Mouse (Mus musculus) thymus, adult 2 months (tissue): Measurements from ENCODE around the gene Spire2. TPM values are rescaled to one million over a fixed set of nuclear protein-coding genes. Genes with fewer than 3 reads are reported as not detected.
A peak's percentile ranks its signal among the peaks of the same experiment; 100 is the strongest.
"Not testable (repeated sequence)": the region's sequence is repeated elsewhere in the genome, so short reads cannot be mapped to it uniquely, and the experiment has no call there.

Experiments
- DNase-seq: peaks from one replicate; pipeline ENCODE4 v3.0.0; 2021
- H3K27ac ChIP-seq: fragments of 200-500 bp; 2 replicates; pipeline ENCODE4 v1.5.1; 2012; ENCODE audit warnings: low read length, control low read depth; ENCODE audit not compliant: control insufficient read depth, insufficient read depth
- H3K27me3 ChIP-seq: fragments of 200-500 bp; 2 replicates; pipeline ENCODE4 v1.6.1; 2012; ENCODE audit warnings: mild to moderate bottlenecking, low read length, moderate library complexity, mixed read lengths; ENCODE audit not compliant: control insufficient read depth, insufficient read depth
- H3K36me3 ChIP-seq: fragments of 200-500 bp; 2 replicates; pipeline ENCODE4 v1.6.1; 2012; ENCODE audit warnings: mild to moderate bottlenecking, low read length, moderate library complexity; ENCODE audit not compliant: control insufficient read depth, insufficient read depth
- H3K4me1 ChIP-seq: fragments of 200-500 bp; replicated peaks from 2 replicates; pipeline ENCODE4 v1.6.1; 2012; ENCODE audit warnings: low read length; ENCODE audit not compliant: control insufficient read depth, insufficient read depth
- H3K4me3 ChIP-seq: fragments of 200-500 bp; 2 replicates; pipeline ENCODE4 v1.5.1; 2012; ENCODE audit warnings: mild to moderate bottlenecking, low read length, control low read depth, moderate library complexity; ENCODE audit not compliant: control insufficient read depth, insufficient read depth
- CTCF ChIP-seq: fragments of 200-500 bp; IDR thresholded peaks from 2 replicates; pipeline ENCODE4 v1.5.1; 2012; ENCODE audit warnings: mild to moderate bottlenecking, control low read depth, low read length, moderate library complexity, borderline replicate concordance; ENCODE audit not compliant: control insufficient read depth, poor library complexity, insufficient read depth; ENCODE audit errors: extremely low read depth
- POLR2A ChIP-seq: fragments of 200-500 bp; IDR thresholded peaks from 2 replicates; pipeline ENCODE4 v1.6.1; 2012; ENCODE audit warnings: mild to moderate bottlenecking, low read length, control low read depth, moderate library complexity; ENCODE audit not compliant: control insufficient read depth, poor library complexity, insufficient read depth; ENCODE audit errors: extremely low read depth
- WGBS: fragments of 180-500 bp; shearing (Covaris S2); methylation state at CpG from one replicate; pipeline ENCODE4 v1.1.7; 2018; 5-methylcytosine and 5-hydroxymethylcytosine counted together
- polyA plus RNA-seq: library from polyadenylated mRNA; depleted of rRNA; stranded (reverse); fragments of >200 nt; gene quantifications from 2 replicates; pipeline ENCODE4 v1.2.3, GENCODE M21; 2012; rRNA removed

Spire2 gene
- polyA plus RNA-seq, result 2.1 and 2.5 TPM in 2 replicates

GRCm38 (mm10) chr8:123332262-123333090, at the start of gene Spire2:
TSS of gene Spire2 (plus strand) at chr8:123332713.
- peaks cover 18% of the 10 kb centered on the region for H3K4me1 ChIP-seq
- TF ChIP-seq CTCF (0 out of 2 replicates have a peak, but pooled peaks have one; percentile 46), POLR2A (0 out of 2 replicates have a peak, but pooled peaks have one; percentile 20)
- H3K27me3 ChIP-seq, result no peaks in the 10 kb centered on the region
- peak; percentile 87 for DNase-seq
- peak within 1 kb of the TSS; percentile 30 for H3K4me3 ChIP-seq
- no peaks in the 10 kb centered on the region for H3K36me3 ChIP-seq
- WGBS, result 3% methylated on average over 83 of the region's 85 CpGs
- H3K27ac ChIP-seq, result no peak within 1 kb of the TSS

- H3K4me1 ChIP-seq, result not testable (repeated sequence)
Measured at GRCm38 (mm10) chr8:123282994-123283393, 49.5 kb upstream of the Spire2 start.

GRCm38 (mm10) chr8:123283991-123284390, 48.5 kb upstream of the Spire2 start:
- no peak for DNase-seq
- Histone ChIP-seq H3K27ac (no peak overlapping the region), H3K36me3 (no peaks in the 10 kb centered on the region), H3K4me3 (no peak overlapping the region), H3K4me1 (no peaks in the 10 kb centered on the region), H3K27me3 (no peaks in the 10 kb centered on the region)
- TF ChIP-seq POLR2A (no peak), CTCF (no peak)
- WGBS, result 93% methylated on average over 7 of the region's 7 CpGs

More at GRCm38 (mm10) chr8:123282994-123283393, 49.5 kb upstream of the Spire2 start:
- not testable (repeated sequence) for H3K4me3 ChIP-seq, DNase-seq, H3K27me3 ChIP-seq, H3K27ac ChIP-seq, H3K36me3 ChIP-seq
- 87% methylated on average over 6 of the region's 6 CpGs for WGBS

GRCm38 (mm10) chr8:123284493-123284892, 48.0 kb upstream of the Spire2 start:
- DNase-seq, result no peak
- no peaks in the 10 kb centered on the region for H3K4me1 ChIP-seq
- no peaks in the 10 kb centered on the region for H3K36me3 ChIP-seq
- H3K27me3 ChIP-seq, result no peaks in the 10 kb centered on the region
- 94% methylated on average over 5 of the region's 5 CpGs for WGBS
- no peak for TF ChIP-seq POLR2A
- no peak for TF ChIP-seq CTCF
- no peak overlapping the region for H3K4me3 ChIP-seq
- H3K27ac ChIP-seq, result no peak overlapping the region

GRCm38 (mm10) chr8:123287362-123287761, 45.2 kb upstream of the Spire2 start:
- no peaks in the 10 kb centered on the region for H3K4me1 ChIP-seq
- no peaks in the 10 kb centered on the region for H3K27me3 ChIP-seq
- no peak overlapping the region for H3K27ac ChIP-seq
- 95% methylated on average over 17 of the region's 17 CpGs for WGBS
- TF ChIP-seq CTCF, result no peak
- TF ChIP-seq POLR2A, result no peak
- no peaks in the 10 kb centered on the region for H3K36me3 ChIP-seq
- DNase-seq, result no peak
- H3K4me3 ChIP-seq, result no peak overlapping the region

- 91% methylated on average over 4 of the region's 4 CpGs for WGBS
- H3K4me1 ChIP-seq, result no peaks in the 10 kb centered on the region
- H3K36me3 ChIP-seq, result no peaks in the 10 kb centered on the region
- no peak overlapping the region for H3K27ac ChIP-seq
- no peaks in the 10 kb centered on the region for H3K27me3 ChIP-seq
- peak; percentile 17; the same call in 1 of the 2 replicates for TF ChIP-seq CTCF
- no peak for TF ChIP-seq POLR2A
- H3K4me3 ChIP-seq, result no peak overlapping the region
- DNase-seq, result peak; percentile 22
Measured at GRCm38 (mm10) chr8:123290166-123290565, 42.3 kb upstream of the Spire2 start.

GRCm38 (mm10) chr8:123290679-123291078, 41.8 kb upstream of the Spire2 start:
- Histone ChIP-seq H3K36me3 (no peaks in the 10 kb centered on the region), H3K4me3 (no peak overlapping the region), H3K27me3 (no peaks in the 10 kb centered on the region), H3K4me1 (no peaks in the 10 kb centered on the region), H3K27ac (no peak overlapping the region)
- no peak for DNase-seq
- 97% methylated on average over 8 of the region's 8 CpGs for WGBS
- TF ChIP-seq POLR2A, result no peak
- no peak for TF ChIP-seq CTCF
